Mouse (Mus musculus) forebrain, postnatal 0 days (tissue): ENCODE results near the gene Zfp646. TPM values are rescaled to one million over a fixed set of nuclear protein-coding genes. Genes with fewer than 3 reads are reported as not detected.
"Not testable (repeated sequence)": the region's sequence is repeated elsewhere in the genome, so short reads cannot be mapped to it uniquely, and the experiment has no call there.

ENCODE experiments used
- ATAC-seq: fragments of 200-750 bp; cut with Nextera tagmentation; 2 replicates; pipeline ENCODE4 v1.8.0; 2017; ENCODE audit warnings: mild to moderate bottlenecking, moderate library complexity
- DNase-seq: peaks from one replicate; pipeline ENCODE4 v3.0.0-alpha.2; 2015
- H3K27ac ChIP-seq: fragments of 300-500 bp; sonication (generic); 2 replicates; pipeline ENCODE4 v1.5.1; 2014; ENCODE audit warnings: low read depth, mild to moderate bottlenecking, antibody characterized with exemption, low read length, moderate library complexity, mixed read lengths
- H3K27me3 ChIP-seq: fragments of 300-500 bp; sonication (generic); 2 replicates; pipeline ENCODE4 v1.6.1; 2014; ENCODE audit warnings: mild to moderate bottlenecking, low read length, mixed read lengths; ENCODE audit not compliant: insufficient read depth
- H3K36me3 ChIP-seq: fragments of 300-500 bp; sonication (generic); 2 replicates; pipeline ENCODE4 v1.6.1; 2014; ENCODE audit warnings: mild to moderate bottlenecking, moderate library complexity; ENCODE audit not compliant: insufficient read depth
- H3K4me1 ChIP-seq: fragments of 300-500 bp; sonication (generic); 2 replicates; pipeline ENCODE4 v1.6.1; 2014; ENCODE audit warnings: antibody characterized with exemption; ENCODE audit not compliant: insufficient read depth
- H3K4me2 ChIP-seq: fragments of 300-500 bp; sonication (generic); 2 replicates; pipeline ENCODE4 v1.6.1; 2014; ENCODE audit warnings: low read depth, mild to moderate bottlenecking, moderate library complexity
- H3K4me3 ChIP-seq: fragments of 300-500 bp; sonication (generic); 2 replicates; pipeline ENCODE4 v1.5.1; 2014; ENCODE audit warnings: low read depth, low read length, mixed read lengths
- H3K9ac ChIP-seq: fragments of 300-500 bp; sonication (generic); 2 replicates; pipeline ENCODE4 v1.6.1; 2014; ENCODE audit warnings: mild to moderate bottlenecking
- H3K9me3 ChIP-seq: fragments of 300-500 bp; sonication (generic); 2 replicates; pipeline ENCODE4 v1.6.1; 2016; ENCODE audit warnings: low read length
- CTCF ChIP-seq: sonication (generic); IDR thresholded peaks from 2 replicates; pipeline ENCODE4 v1.5.1; 2016; ENCODE audit warnings: antibody characterized with exemption, control low read depth, low read depth
- WGBS: fragments of 180-500 bp; shearing (Covaris S2); extraction: QIAGEN DNeasy Blood & Tissue Kit; methylation state at CpG from one replicate; pipeline ENCODE4 v1.1.7; 2014; 5-methylcytosine and 5-hydroxymethylcytosine counted together
- polyA plus RNA-seq: library from polyadenylated mRNA; unstranded; fragments of >200 nt; fragmentation: Nextera tagmentation; extraction: Ambion mirVana; gene quantifications from 2 replicates; pipeline ENCODE4 v1.2.1, GENCODE M21; 2015
- total RNA-seq: library from RNA; depleted of rRNA; stranded (reverse); fragments of >200 nt; gene quantifications from 2 replicates; pipeline ENCODE4 v1.2.3, GENCODE M21; 2014

Gene Zfp646
- total and polyA plus RNA-seq, 2 experiments from 2014 or later, result 4.2 to 37.7 TPM

DNA sequence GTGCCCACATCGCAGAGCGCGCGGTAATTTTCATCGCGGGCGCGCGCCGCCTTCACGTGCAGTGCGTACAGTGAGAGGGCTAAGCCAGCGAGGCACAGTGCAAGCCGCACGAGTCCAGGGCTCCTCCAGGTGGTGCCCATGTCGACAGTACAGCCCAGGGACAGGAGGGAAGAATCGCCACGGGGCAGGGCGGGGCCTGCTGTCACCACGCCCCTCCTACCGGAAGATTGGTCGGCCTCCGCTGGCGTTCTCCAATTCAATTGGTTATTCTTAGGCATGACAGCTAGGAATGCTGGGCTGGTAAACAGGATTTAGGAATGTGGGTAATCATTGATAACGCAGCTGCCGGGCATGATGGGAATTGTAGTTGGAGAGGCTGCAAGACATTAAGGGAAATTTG lies 19.4 kb downstream of the Zfp646 start, which contains the start of the genes Gm21974 and Vkorc1:
Gene Gm21974, minus strand, starts transcription at position 13 of the 400 bp plus-strand sequence.
Gene Vkorc1, minus strand, starts transcription at position 176 of the 400 bp plus-strand sequence.
- ATAC-seq, result peak; percentile 99
- Histone ChIP-seq H3K9ac (peak within 1 kb of the TSS; percentile 67), H3K4me2 (peak within 1 kb of the TSS; percentile 71), H3K27ac (peak within 1 kb of the TSS; percentile 80), H3K36me3 (peaks cover 15% of the 10 kb centered on the region; the same call in 1 of the 2 replicates), H3K27me3 (no peaks in the 10 kb centered on the region), H3K4me3 (peak within 1 kb of the TSS; percentile 61), H3K4me1 (peaks cover 6% of the 10 kb centered on the region; the same call in 1 of the 2 replicates), H3K9me3 (no peaks in the 10 kb centered on the region)
- TF ChIP-seq CTCF, result peak; percentile 57
- under 1% methylated on average over 26 of the region's 26 CpGs for WGBS
- peak; percentile 95 for DNase-seq

DNA sequence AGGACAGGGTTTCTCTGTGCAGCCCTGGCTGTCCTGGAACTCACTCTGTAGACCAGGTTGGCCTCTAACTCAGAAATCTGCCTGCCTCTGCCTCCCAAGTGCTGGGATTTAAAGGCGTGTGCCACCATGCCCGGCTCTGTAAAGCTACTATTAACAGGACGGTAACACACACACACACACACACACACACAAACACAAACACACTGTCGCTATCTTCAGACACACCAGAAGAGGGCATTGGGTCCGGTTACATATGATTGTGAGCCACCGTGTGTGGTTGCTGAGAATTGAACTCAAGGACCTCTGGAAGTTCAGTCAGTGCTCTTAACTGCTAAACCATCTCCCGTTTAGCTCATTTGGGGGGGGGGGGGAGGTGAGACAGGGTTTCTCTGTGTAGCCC lies 19.9 kb downstream of the Zfp646 start:
- peak overlapping the region; percentile 61; the same call in 1 of the 2 replicates for H3K4me3 ChIP-seq
- not testable (repeated sequence) for ATAC-seq, H3K9me3 ChIP-seq, H3K27me3 ChIP-seq, H3K9ac ChIP-seq, H3K27ac ChIP-seq, H3K4me1 ChIP-seq, DNase-seq
- WGBS, result 75% methylated on average over 7 of the region's 7 CpGs
- peaks cover 12% of the 10 kb centered on the region; the same call in 1 of the 2 replicates for H3K36me3 ChIP-seq
- peak overlapping the region; percentile 71 for H3K4me2 ChIP-seq

DNA sequence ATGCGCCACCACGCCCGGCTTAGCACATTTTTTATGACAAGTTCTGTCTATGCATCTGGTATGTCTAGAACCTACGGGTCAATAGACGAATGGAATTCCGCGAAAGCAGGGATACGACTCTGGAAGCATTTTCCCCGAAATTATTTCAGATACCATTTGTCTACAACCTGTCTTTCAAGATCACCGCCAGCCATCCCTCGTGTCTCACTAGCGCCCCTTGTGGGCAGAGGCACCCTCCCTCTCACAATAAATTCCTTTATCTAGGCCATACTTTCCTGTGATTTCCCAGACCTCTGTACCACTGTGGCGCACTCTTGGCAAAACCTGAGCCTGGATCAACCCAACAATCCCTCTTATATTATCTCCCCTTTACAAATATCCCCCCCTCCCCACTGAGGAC lies 20.4 kb downstream of the Zfp646 start:
- Histone ChIP-seq H3K27ac (no peak overlapping the region), H3K4me3 (no peak overlapping the region), H3K4me1 (peaks cover 6% of the 10 kb centered on the region; the same call in 1 of the 2 replicates), H3K9me3 (no peaks in the 10 kb centered on the region), H3K36me3 (peaks cover 9% of the 10 kb centered on the region; the same call in 1 of the 2 replicates), H3K4me2 (no peak overlapping the region), H3K9ac (no peak overlapping the region), H3K27me3 (no peaks in the 10 kb centered on the region)
- 61% methylated on average over 13 of the region's 13 CpGs for WGBS
- ATAC-seq, result no peak
- peak; percentile 70 for TF ChIP-seq CTCF
- peak; percentile 57 for DNase-seq

DNA sequence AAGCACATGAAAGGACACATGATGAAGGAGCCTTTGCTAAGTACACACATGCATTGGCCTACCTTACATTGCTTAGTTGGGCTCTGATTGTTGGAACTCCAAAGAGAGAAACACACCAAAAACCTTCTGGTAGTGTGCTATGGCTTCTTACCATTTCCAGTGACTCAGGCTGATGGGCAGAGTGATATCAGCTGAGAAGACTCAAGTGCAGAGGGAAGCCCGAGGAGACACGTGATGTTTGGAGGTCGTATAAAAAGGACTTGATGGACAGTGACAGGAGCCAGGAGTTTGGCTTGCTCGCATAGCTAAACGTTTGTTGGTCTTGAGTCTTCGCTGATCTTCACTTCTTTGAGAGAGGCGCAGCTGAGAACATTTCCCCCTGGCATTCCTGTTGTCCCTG lies 21.5 kb downstream of the Zfp646 start:
- H3K27ac ChIP-seq, result no peak overlapping the region
- H3K4me2 ChIP-seq, result no peak overlapping the region
- H3K9me3 ChIP-seq, result no peaks in the 10 kb centered on the region
- DNase-seq (no peak), ATAC-seq (no peak)
- no peak for TF ChIP-seq CTCF
- H3K36me3 ChIP-seq, result peaks cover 8% of the 10 kb centered on the region; the same call in 1 of the 2 replicates
- no peaks in the 10 kb centered on the region for H3K27me3 ChIP-seq
- WGBS, result 88% methylated on average over 7 of the region's 7 CpGs
- no peak overlapping the region for H3K9ac ChIP-seq
- H3K4me3 ChIP-seq, result no peak overlapping the region
- H3K4me1 ChIP-seq, result peaks cover 6% of the 10 kb centered on the region; the same call in 1 of the 2 replicates

DNA sequence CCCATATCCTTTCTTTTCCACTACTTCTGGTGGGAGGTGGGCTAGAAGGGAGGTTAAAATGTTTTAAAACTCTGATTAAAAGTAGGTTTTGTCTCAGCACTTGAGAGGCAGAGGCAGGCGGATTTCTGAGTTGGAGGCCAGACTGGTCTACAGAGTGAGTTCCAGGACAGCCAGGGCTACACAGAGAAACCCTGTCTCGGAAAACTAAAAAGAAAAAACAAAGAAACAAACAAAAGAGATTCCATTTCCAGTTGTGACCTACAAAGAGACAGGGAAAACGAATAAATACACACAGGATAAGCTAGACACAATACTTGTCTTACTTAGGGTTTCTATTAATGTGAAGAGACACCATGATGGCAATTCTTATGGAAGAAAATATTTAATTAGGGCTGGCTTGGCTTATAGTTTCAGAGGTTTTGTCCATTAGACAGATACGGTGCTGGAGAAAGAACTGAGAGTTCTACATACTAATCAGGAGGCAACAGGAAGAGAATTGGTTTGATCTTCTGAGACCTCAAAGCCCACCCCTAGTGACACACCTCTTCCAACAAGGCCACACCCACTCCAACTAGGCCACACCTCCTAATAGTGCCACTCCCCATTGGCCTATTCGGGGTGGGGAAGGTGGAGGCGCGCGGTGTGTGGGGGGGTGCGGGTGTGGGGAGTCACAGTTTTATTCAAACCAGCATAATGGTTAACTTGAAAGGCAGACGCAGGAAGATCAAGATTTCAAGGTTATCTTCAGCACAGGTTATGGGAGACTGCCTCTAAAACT lies 22.3 kb downstream of the Zfp646 start:
- H3K27ac ChIP-seq, result no peak overlapping the region
- no peak overlapping the region for H3K4me2 ChIP-seq
- DNase-seq (no peak), ATAC-seq (no peak)
- 34% methylated on average over 10 of the region's 10 CpGs for WGBS
- TF ChIP-seq CTCF, result no peak
- 0 out of 2 replicates have a peak, but pooled peaks cover under 1% of the 10 kb centered on the region for H3K36me3 ChIP-seq
- no peak overlapping the region for H3K4me3 ChIP-seq
- no peak overlapping the region for H3K9ac ChIP-seq
- H3K4me1 ChIP-seq, result peaks cover 6% of the 10 kb centered on the region; the same call in 1 of the 2 replicates
- H3K27me3 ChIP-seq, result no peaks in the 10 kb centered on the region
- no peaks in the 10 kb centered on the region for H3K9me3 ChIP-seq

DNA sequence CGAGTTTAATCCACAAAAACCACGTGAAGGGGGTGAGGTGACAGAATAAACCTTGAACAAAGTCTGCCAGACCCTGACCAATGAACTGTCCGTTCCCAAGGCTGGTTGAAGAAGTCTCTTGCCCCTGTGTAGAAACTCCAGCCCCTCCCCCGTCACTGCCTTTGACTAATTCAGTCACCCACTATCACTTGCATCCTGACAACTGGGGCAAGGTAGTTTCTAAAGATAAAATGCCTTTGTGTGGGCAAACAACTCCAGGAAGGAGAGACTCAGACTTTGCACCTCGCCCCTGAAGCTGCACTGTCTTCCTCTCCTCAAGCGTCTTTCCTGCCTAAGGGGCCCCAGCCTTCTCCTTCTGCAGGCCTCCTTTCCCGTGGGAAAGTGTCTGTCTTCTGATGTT lies 24.0 kb downstream of the Zfp646 start:
- WGBS, result 47% methylated on average over 7 of the region's 7 CpGs
- no peak overlapping the region for H3K27ac ChIP-seq

DNA sequence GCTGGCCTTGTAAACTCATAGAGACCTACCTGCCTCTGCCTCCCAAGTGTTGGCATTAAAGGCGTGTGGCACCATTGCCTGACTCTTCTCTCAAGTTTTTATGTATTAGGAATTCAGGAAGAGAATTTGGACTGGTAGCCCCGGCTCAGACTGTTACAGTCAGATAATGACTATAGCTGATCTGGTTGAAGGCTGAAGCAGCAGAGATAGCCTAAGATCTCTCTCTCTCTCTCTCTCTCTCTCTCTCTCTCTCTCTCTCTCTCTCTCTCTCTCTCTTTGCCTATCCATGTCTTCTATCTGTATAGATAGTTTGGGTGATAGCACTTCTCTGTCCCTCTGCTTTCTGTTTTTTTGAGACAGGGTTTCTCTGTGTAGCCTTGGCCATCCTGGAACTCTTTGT lies 25.8 kb downstream of the Zfp646 start:
- ATAC-seq (no peak), DNase-seq (no peak)
- Histone ChIP-seq H3K36me3 (peaks cover 12% of the 10 kb centered on the region), H3K9me3 (no peaks in the 10 kb centered on the region), H3K4me3 (no peak overlapping the region), H3K27ac (no peak overlapping the region), H3K4me2 (no peak overlapping the region), H3K4me1 (peaks cover 4% of the 10 kb centered on the region), H3K27me3 (no peaks in the 10 kb centered on the region), H3K9ac (no peak overlapping the region)
- 81% methylated on average over 2 of the region's 2 CpGs for WGBS
- no peak for TF ChIP-seq CTCF

More for the DNA sequence above, 24.0 kb downstream of the Zfp646 start:
- H3K4me2 ChIP-seq, result no peak overlapping the region
- no peak for TF ChIP-seq CTCF
- no peaks in the 10 kb centered on the region for H3K9me3 ChIP-seq
- H3K36me3 ChIP-seq, result no peaks in the 10 kb centered on the region
- DNase-seq, result no peak
- no peak overlapping the region for H3K4me3 ChIP-seq
- H3K4me1 ChIP-seq, result peaks cover 7% of the 10 kb centered on the region
- no peaks in the 10 kb centered on the region for H3K27me3 ChIP-seq
- ATAC-seq, result no peak
- no peak overlapping the region for H3K9ac ChIP-seq
